Mouse (Mus musculus) heart, adult 2 months (tissue): Measurements from ENCODE around the gene Chrna5.
A peak's percentile ranks its signal among the peaks of the same experiment; 100 is the strongest.

Source experiments
- CTCF ChIP-seq: fragments of 200-600 bp; IDR thresholded peaks from 2 replicates; pipeline ENCODE4 v1.8.1; 2022; ENCODE audit warnings: antibody characterized with exemption, mild to moderate bottlenecking, moderate library complexity
- EP300 ChIP-seq: fragments of 200-500 bp; IDR thresholded peaks from 2 replicates; pipeline ENCODE4 v1.6.1; 2011; ENCODE audit warnings: low read depth, low read length, control low read depth; ENCODE audit not compliant: insufficient read depth
- POLR2A ChIP-seq: fragments of 200-500 bp; IDR thresholded peaks from 2 replicates; pipeline ENCODE4 v1.6.1; 2011; ENCODE audit warnings: mild to moderate bottlenecking, low read depth, low read length, control low read depth; ENCODE audit not compliant: insufficient read depth

DNA sequence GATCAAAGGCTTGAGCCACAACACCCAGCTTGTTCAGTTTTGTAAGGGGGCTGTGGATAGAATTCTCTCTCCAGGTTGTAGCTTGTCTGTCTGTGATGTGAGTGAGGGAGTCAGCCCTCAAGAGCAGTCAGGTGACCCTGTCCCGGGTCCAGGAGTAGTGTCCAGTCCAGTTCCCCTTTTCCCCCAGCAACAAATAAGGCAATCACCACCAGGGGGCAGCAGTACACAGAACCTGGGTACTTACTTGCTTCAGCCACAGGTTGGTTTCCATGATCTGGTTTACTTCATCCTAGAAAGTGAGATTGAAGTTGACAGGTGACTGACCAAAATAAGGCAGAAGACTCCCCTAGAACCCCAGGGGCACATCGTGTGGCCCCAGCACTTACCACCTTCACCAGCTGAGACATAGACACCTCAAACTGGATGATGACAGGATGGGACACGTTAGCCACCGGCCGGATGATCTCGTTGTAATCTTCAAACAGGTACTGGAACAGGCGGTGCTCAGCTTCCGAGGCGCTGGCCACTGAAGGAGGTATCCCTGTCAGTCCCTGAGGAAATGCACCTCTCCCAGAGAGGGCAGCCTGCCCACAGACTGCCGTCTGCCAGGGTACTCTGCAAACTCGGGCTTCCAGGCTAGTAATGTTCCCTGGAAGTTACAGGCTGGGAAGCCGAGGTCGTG is 43.4 kb downstream of the Chrna5 start:
- TF ChIP-seq EP300 (no peak), CTCF (peak; percentile 89), POLR2A (no peak)
